In the genomic region with DNA sequence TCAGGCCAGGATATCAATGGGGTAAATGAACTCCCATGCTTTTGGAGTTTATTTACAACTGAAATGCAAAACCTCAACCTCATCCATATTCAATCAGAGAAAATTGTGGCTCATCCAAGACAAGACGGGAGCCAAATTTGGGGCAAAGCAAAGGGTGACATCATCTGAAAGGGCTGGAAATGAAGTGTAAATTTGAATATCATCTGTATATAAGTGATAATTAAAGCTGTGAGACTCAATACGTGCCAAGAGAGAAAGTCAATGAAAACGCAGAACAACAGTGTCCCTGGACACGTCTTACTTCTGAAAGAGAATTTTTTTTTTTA, we compare ENCODE assay signal across 15 mouse cellular contexts.
A peak's percentile ranks its signal among the peaks of the same experiment; 100 is the strongest.
DNase-seq lines count a peak whose midpoint lies in the region; ATAC-seq and TF ChIP-seq lines count a peak whose summit lies in the region.
"Had no signal": no experiment of that assay in that cellular context is flagged by ENCODE, and none has a peak within 500 bp of the region (broad histone marks: within the 10 kb centered on the region; RNA-seq: fewer than 3 reads in every experiment).

No protein-coding gene starts in this region.

- H3K9ac ChIP-seq in midbrain, embryonic 14.5 days (replicated peaks; ENCODE audit: low read length), result no peak overlapping the region
- H3K9ac ChIP-seq in midbrain, embryonic 11.5 days (ENCODE audit: low read length), result no peak overlapping the region
- H3K9ac ChIP-seq in forebrain, postnatal 0 days, result no peak overlapping the region
- H3K9ac ChIP-seq: embryonic facial prominence, embryonic 12.5 days; hindbrain, embryonic 14.5 days; liver, embryonic 12.5 days; lung, embryonic 15.5 days had no signal

- ATAC-seq in midbrain, embryonic 14.5 days (ENCODE audit: low FRiP score, low TSS enrichment), result no peak
- ATAC-seq in midbrain, embryonic 11.5 days (ENCODE audit: low FRiP score), result no peak
- peak; percentile 68 for ATAC-seq in forebrain, postnatal 0 days
- ATAC-seq: intestine, postnatal 0 days; liver, embryonic 12.5 days had no signal

- no peak overlapping the region for H3K4me2 ChIP-seq in midbrain, embryonic 14.5 days (ENCODE audit: low read length)
- no peak overlapping the region for H3K4me2 ChIP-seq in midbrain, embryonic 11.5 days
- H3K4me2 ChIP-seq in forebrain, postnatal 0 days (ENCODE audit: low read depth), result no peak overlapping the region
- H3K4me2 ChIP-seq: embryonic facial prominence, embryonic 12.5 days; hindbrain, embryonic 14.5 days; liver, embryonic 12.5 days; lung, embryonic 15.5 days had no signal

- DNase-seq in frontal cortex, adult 2 months (ENCODE audit: extremely low spot score in 1 of 2, low spot score in 1 of 2), result peak; percentile 4 to 51
- no peak for DNase-seq in frontal cortex, postnatal 25 days (ENCODE audit: low spot score in 2 of 2)
- peak; percentile 31 for DNase-seq in midbrain, embryonic 14.5 days
- no peak for DNase-seq in midbrain, embryonic 11.5 days (ENCODE audit: low spot score, missing footprints)
- peak; percentile 90 for DNase-seq in brain, embryonic 14.5 days (ENCODE audit: low read depth)
- peak; percentile 75 for DNase-seq in forebrain, postnatal 0 days
- no peak for DNase-seq in spleen, adult 12 weeks (ENCODE audit: low spot score)
- DNase-seq: cerebellum, adult 18-20 months; gastrocnemius, postnatal 36 days; thymus, postnatal 25 days had no signal

- no peak for TF ChIP-seq POLR2A in brain, embryonic 14.5 days (IDR thresholded peaks at IDR 0.05; ENCODE audit: borderline replicate concordance, extremely low read depth, insufficient read depth, insufficient read length, poor library complexity, severe bottlenecking)

- no peak overlapping the region for H3K27ac ChIP-seq in midbrain, embryonic 14.5 days (replicated peaks; ENCODE audit: low read depth, low read length)
- H3K27ac ChIP-seq in midbrain, embryonic 11.5 days (ENCODE audit: low read depth, low read length), result no peak overlapping the region
- peak overlapping the region; percentile 59 for H3K27ac ChIP-seq in forebrain, postnatal 0 days (ENCODE audit: low read depth, low read length)
- H3K27ac ChIP-seq: embryonic facial prominence, embryonic 12.5 days; hindbrain, embryonic 14.5 days; liver, embryonic 12.5 days; lung, embryonic 15.5 days had no signal

- peaks cover 17% of the 10 kb centered on the region for H3K4me1 ChIP-seq in midbrain, embryonic 14.5 days (ENCODE audit: control insufficient read depth, insufficient read depth, low read length)
- H3K4me1 ChIP-seq in midbrain, embryonic 11.5 days (ENCODE audit: control insufficient read depth, insufficient read depth, low read length), result 0 out of 2 replicates have a peak, but pooled peaks cover 2% of the 10 kb centered on the region
- peaks cover 22% of the 10 kb centered on the region for H3K4me1 ChIP-seq in forebrain, postnatal 0 days (ENCODE audit: insufficient read depth)
- H3K4me1 ChIP-seq: liver, embryonic 12.5 days had no signal

- TF ChIP-seq CTCF in brain, embryonic 14.5 days (IDR thresholded peaks at IDR 0.05; ENCODE audit: borderline replicate concordance, extremely low read depth, insufficient read depth, insufficient read length), result no peak
- TF ChIP-seq CTCF in forebrain, postnatal 0 days (IDR thresholded peaks at IDR 0.05; ENCODE audit: low read depth), result no peak

- H3K27me3 ChIP-seq in midbrain, embryonic 14.5 days (ENCODE audit: control insufficient read depth, insufficient read depth, low read length), result no peaks in the 10 kb centered on the region
- no peaks in the 10 kb centered on the region for H3K27me3 ChIP-seq in midbrain, embryonic 11.5 days (ENCODE audit: control insufficient read depth, insufficient read depth, low read length)
- H3K27me3 ChIP-seq in forebrain, postnatal 0 days (ENCODE audit: insufficient read depth, low read length), result no peaks in the 10 kb centered on the region
- H3K27me3 ChIP-seq: embryonic facial prominence, embryonic 12.5 days; liver, embryonic 12.5 days; lung, embryonic 15.5 days had no signal

- no peak overlapping the region for H3K4me3 ChIP-seq in midbrain, embryonic 14.5 days (replicated peaks; ENCODE audit: low read depth, low read length)
- H3K4me3 ChIP-seq in midbrain, embryonic 11.5 days (ENCODE audit: low read depth, low read length), result no peak overlapping the region
- H3K4me3 ChIP-seq in forebrain, postnatal 0 days (ENCODE audit: low read depth, low read length), result no peak overlapping the region
- H3K4me3 ChIP-seq: embryonic facial prominence, embryonic 12.5 days; liver, embryonic 12.5 days; lung, embryonic 15.5 days had no signal

- no peaks in the 10 kb centered on the region for H3K9me3 ChIP-seq in midbrain, embryonic 14.5 days (ENCODE audit: control insufficient read depth, low read length)
- H3K9me3 ChIP-seq in midbrain, embryonic 11.5 days (ENCODE audit: control insufficient read depth, low read length), result no peaks in the 10 kb centered on the region
- H3K9me3 ChIP-seq in forebrain, postnatal 0 days (ENCODE audit: low read length), result no peaks in the 10 kb centered on the region
- H3K9me3 ChIP-seq: embryonic facial prominence, embryonic 12.5 days; liver, embryonic 12.5 days; lung, embryonic 15.5 days had no signal

- 72% methylated on average over 4 of the region's 4 CpGs for WGBS in midbrain, embryonic 14.5 days
- 82% methylated on average over 4 of the region's 4 CpGs for WGBS in midbrain, embryonic 11.5 days
- WGBS in forebrain, postnatal 0 days, result 22% methylated on average over 4 of the region's 4 CpGs

- H3K36me3 ChIP-seq in midbrain, embryonic 14.5 days (ENCODE audit: control insufficient read depth, insufficient read depth, low read length), result no peaks in the 10 kb centered on the region
- H3K36me3 ChIP-seq in midbrain, embryonic 11.5 days (ENCODE audit: control insufficient read depth, insufficient read depth, low read length), result no peaks in the 10 kb centered on the region
- no peaks in the 10 kb centered on the region for H3K36me3 ChIP-seq in forebrain, postnatal 0 days (ENCODE audit: insufficient read depth)
- H3K36me3 ChIP-seq: embryonic facial prominence, embryonic 12.5 days; liver, embryonic 12.5 days; lung, embryonic 15.5 days had no signal

Comparison
In these comparisons a context has a peak if more than half of its experiments do, and no peak if none do; other contexts are left out.
1. DNase-seq: peak in frontal cortex, adult 2 months (2 of 2), midbrain, embryonic 14.5 days (single experiment), brain, embryonic 14.5 days (single experiment) and forebrain, postnatal 0 days (single experiment); none in frontal cortex, postnatal 25 days (0 of 2), midbrain, embryonic 11.5 days (single experiment) and spleen, adult 12 weeks (single experiment).